Mouse (Mus musculus): ENCODE results near the gene Grid2. TPM values are rescaled to one million over a fixed set of nuclear protein-coding genes. Genes with fewer than 3 reads are reported as not detected.

Gene Grid2
- polyA plus RNA-seq, 1 experiment from 2014 or later: 2.2 TPM

DNA sequence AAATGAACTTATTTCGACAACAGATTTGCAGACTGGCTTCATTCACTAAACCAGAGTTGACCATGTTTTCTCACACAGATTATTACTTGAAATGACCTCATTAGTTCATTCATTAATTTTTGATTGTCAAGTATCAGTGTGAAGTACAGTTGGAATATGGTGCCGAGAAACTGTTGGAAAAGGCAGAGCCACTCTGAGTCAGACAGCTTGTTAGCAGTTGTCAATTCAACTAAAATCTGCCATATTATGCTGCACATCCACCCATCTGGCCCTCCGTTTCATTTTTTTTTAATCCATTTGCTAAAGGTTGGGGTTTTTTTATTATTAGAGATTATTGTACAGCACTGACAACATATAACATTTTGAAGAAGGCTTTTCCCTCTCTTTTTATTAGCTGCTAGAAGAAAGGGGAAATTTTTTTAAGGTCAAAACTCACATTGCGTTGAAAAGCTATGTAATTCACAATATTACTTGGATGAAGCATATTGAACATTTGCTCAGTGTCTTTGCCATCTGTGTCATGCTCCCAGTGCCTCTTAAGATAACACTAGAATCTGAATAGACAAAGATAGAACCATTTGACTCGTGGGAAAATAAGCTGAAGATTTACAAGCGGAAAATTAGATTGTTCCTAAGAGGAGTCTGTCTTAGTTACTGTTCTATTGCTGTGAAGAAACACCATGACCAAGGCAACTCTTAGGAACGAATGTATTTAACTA is 1333.0 kb downstream of the Grid2 start:
- no peak overlapping the region for H3K9ac ChIP-seq
- 86% methylated on average over 7 of the region's 7 CpGs for WGBS
- H3K27me3 ChIP-seq: no peaks in the 10 kb centered on the region
- no peak overlapping the region for H3K4me2 ChIP-seq (replicated peaks)
- H3K27ac ChIP-seq: no peak overlapping the region
- H3K4me1 ChIP-seq: no peaks in the 10 kb centered on the region
- H3K36me3 ChIP-seq: no peaks in the 10 kb centered on the region
- no peak overlapping the region for H3K4me3 ChIP-seq
- H3K9me3 ChIP-seq: no peaks in the 10 kb centered on the region
- no peak for ATAC-seq (ENCODE audit: low FRiP score, low read depth)

DNA sequence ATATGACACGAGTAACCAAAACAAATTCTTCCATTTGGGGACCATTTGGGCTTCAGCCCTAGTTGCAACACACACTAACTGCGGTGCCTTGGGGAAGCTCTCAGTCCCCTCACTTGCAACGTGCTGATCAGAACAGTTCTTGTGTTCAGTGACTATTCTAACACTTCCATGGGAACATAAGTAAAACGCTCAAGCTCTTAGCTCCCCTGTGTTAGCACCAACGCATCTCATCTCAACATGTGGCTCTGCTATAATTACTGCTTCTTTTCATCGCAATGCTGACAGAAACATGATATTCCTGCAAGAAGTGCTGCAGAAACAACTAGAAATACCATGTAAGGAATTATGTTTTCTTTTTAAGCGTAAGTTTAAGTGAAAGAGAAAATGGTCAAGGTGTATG is 1340.6 kb downstream of the Grid2 start:
- H3K36me3 ChIP-seq: no peaks in the 10 kb centered on the region
- H3K4me1 ChIP-seq: no peaks in the 10 kb centered on the region
- no peak for ATAC-seq (ENCODE audit: low FRiP score, low read depth)
- no peak overlapping the region for H3K9ac ChIP-seq
- no peaks in the 10 kb centered on the region for H3K27me3 ChIP-seq
- no peak overlapping the region for H3K27ac ChIP-seq
- 58% methylated on average over 7 of the region's 7 CpGs for WGBS
- H3K9me3 ChIP-seq: no peaks in the 10 kb centered on the region
- H3K4me3 ChIP-seq: no peak overlapping the region
- H3K4me2 ChIP-seq (replicated peaks): no peak overlapping the region

DNA sequence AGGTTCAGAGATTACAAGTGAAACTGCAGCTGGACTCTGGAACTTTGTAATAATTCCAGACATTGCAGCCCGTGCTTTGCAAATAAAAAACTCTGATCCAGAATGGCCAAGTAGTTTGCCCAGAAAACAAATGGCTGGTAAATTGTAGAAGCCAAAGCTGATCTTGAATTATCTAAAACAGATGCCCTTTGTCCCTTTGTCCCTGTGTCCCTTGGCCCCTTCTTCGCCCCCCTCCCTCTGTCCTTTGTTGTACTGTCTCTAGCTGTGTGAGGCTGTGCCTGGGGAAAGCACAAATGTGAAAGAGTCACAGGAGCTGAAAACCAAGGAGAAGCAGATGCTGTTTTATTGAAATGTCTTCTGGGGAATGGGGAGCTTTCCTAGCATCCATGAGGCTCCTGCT is 1341.2 kb downstream of the Grid2 start:
- Histone ChIP-seq H3K27me3 (no peaks in the 10 kb centered on the region), H3K36me3 (no peaks in the 10 kb centered on the region), H3K9ac (no peak overlapping the region), H3K4me3 (no peak overlapping the region), H3K27ac (no peak overlapping the region), H3K9me3 (no peaks in the 10 kb centered on the region), H3K4me2 (replicated peaks) (no peak overlapping the region), H3K4me1 (no peaks in the 10 kb centered on the region)
- no peak for ATAC-seq (ENCODE audit: low FRiP score, low read depth)
- 59% methylated on average over 2 of the region's 2 CpGs for WGBS

DNA sequence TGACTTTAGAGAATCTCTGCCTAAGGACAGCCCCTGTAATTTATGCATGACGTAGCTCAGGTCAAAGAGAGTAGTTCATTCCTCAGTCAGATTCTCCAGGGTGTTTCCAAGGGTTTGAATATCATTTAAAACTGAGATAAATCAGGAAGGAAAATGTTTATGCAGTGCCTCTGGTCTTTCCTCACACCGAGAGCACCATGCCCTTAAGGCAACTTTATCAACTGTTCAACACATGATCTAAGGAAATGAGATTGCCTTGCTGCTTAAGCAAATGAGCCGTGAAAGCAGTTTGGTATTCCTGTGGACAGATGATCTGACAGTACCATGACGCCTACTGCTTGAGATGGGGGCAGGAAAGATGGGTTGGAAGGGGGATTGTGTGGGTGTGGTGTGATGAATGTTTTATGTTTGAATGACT is 1342.5 kb downstream of the Grid2 start:
- Histone ChIP-seq H3K4me1 (no peaks in the 10 kb centered on the region), H3K4me2 (replicated peaks) (no peak overlapping the region), H3K9ac (no peak overlapping the region), H3K36me3 (no peaks in the 10 kb centered on the region), H3K27me3 (no peaks in the 10 kb centered on the region), H3K9me3 (no peaks in the 10 kb centered on the region), H3K27ac (no peak overlapping the region), H3K4me3 (no peak overlapping the region)
- no peak for ATAC-seq (ENCODE audit: low FRiP score, low read depth)
- 45% methylated on average over 4 of the region's 4 CpGs for WGBS

DNA sequence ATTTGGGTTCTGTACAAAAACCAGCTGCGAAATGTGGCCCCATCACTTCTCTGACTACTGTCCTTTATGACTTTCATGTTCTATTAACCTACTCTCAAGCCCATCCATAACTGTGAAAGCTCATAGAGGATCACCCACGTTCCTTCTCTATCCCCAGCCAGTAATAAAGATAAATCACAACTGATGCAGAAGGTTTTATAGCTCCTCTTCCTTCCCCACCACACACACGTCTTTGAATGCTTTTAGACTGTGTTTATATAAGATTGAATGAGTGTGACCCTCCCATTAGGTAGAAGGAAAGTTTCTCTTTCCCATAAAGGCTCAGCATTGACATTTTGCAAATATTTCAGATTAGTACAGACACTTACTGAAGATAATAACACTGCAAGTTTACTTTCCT is 1350.1 kb downstream of the Grid2 start:
- no peak overlapping the region for H3K4me2 ChIP-seq (replicated peaks)
- 35% methylated on average over 3 of the region's 3 CpGs for WGBS
- ATAC-seq (ENCODE audit: low FRiP score, low read depth): no peak
- no peaks in the 10 kb centered on the region for H3K4me1 ChIP-seq
- no peak overlapping the region for H3K9ac ChIP-seq
- H3K9me3 ChIP-seq: no peaks in the 10 kb centered on the region
- H3K27me3 ChIP-seq: no peaks in the 10 kb centered on the region
- no peak overlapping the region for H3K27ac ChIP-seq
- no peak overlapping the region for H3K4me3 ChIP-seq
- no peaks in the 10 kb centered on the region for H3K36me3 ChIP-seq

DNA sequence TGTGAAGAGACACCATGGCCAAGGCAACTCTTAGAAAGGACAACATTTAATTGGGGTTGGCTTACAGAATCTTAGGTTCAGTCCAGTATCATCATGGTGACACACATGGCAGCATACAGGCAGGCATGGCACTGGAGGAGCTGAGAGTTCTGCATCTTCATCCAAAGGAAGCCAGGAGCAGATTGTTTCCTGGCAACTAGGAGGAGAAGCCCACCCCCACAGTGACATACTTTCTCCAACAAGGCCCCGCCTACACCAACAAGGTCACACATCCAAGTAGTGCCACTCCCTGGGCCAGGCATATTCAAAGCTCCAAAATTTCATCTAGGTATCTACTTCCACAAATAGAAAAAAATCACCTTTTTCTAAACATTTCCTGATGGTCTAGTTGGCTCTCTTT is 1351.4 kb downstream of the Grid2 start:
- Histone ChIP-seq H3K27me3 (no peaks in the 10 kb centered on the region), H3K4me1 (no peaks in the 10 kb centered on the region), H3K36me3 (no peaks in the 10 kb centered on the region), H3K4me2 (replicated peaks) (no peak overlapping the region), H3K9me3 (no peaks in the 10 kb centered on the region), H3K9ac (no peak overlapping the region), H3K4me3 (no peak overlapping the region), H3K27ac (no peak overlapping the region)
- no peak for ATAC-seq (ENCODE audit: low FRiP score, low read depth)
- WGBS: 79% methylated on average over 1 of the region's 1 CpGs

DNA sequence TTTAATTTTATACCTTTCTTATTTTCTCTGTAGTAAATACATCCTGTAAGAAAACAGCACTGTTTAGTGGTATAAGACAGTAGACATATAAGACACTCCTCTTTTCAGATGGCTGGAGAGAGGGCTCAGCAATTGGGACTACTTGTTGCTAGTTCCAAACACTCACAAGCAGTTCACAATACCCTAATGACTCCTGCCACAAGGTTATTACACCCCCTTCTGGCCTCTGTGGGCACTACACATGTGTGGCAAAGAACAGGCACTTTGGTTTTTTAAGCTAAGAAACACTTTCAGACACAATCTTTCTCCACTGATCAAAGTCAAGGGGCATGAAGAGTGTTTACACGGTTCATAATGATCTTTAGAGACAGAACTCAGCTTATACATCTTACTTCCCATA is 1352.3 kb downstream of the Grid2 start:
- Histone ChIP-seq H3K36me3 (no peaks in the 10 kb centered on the region), H3K4me1 (no peaks in the 10 kb centered on the region), H3K4me3 (no peak overlapping the region), H3K4me2 (replicated peaks) (no peak overlapping the region), H3K9ac (no peak overlapping the region), H3K27ac (no peak overlapping the region), H3K27me3 (no peaks in the 10 kb centered on the region), H3K9me3 (no peaks in the 10 kb centered on the region)
- ATAC-seq (ENCODE audit: low FRiP score, low read depth): no peak
- WGBS: 13% methylated on average over 1 of the region's 1 CpGs

DNA sequence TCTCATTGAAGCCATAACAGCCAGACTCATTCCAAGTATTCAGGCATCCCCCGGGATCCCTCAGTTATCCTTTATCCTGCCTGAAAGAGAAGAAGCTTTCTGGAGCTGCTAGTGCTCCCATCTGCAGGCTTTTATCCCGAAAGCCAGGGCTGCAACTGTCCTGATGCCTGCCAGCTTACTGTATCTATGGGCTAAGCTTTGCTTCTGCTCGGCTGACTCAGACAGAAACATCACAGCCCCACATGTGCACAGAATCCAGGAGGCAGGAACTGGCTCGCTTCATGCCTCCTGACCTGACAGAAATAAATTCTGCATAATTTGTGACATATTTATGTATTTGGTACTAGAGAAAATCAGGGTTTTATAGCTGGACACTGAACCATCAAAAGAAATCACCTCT is 1361.2 kb downstream of the Grid2 start:
- Histone ChIP-seq H3K4me2 (replicated peaks) (no peak overlapping the region), H3K27me3 (no peaks in the 10 kb centered on the region), H3K36me3 (no peaks in the 10 kb centered on the region), H3K27ac (no peak overlapping the region), H3K4me1 (no peaks in the 10 kb centered on the region), H3K9ac (no peak overlapping the region), H3K9me3 (no peaks in the 10 kb centered on the region), H3K4me3 (no peak overlapping the region)
- ATAC-seq (ENCODE audit: low FRiP score, low read depth): no peak
- WGBS: 47% methylated on average over 4 of the region's 4 CpGs

DNA sequence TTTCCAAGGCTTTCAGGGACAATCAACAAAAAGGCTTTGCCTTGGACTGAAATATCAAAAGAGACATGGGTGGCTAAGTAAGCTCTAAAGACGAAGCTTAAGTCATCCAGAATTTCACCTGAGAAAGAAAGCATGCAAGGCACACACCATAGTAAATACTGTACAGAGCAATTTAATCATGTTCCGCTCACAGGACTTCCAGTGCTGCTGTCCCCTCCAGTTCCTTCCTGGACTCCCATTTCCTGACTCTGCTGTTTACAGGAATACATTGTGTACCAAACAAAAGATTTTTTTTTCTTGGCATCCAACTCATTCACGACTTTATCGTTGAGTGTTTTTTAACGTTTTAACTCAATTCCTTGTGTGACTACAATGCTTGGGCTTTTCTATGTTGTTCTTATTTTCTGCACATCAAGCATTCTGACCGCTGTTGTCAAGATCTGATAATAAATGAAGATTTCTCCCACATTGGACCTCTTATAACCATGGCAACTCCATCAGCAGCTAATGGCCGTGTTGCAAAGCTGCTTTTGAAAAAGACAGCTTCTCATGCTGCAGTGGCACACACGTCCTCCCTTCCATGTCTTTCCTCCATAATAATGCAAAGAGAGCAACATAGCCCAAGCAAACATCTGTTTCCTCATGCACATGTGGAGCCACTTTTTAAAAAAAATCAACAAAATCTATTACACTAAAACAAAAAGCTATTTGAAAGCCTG is 1361.9 kb downstream of the Grid2 start:
- Histone ChIP-seq H3K4me3 (no peak overlapping the region), H3K9ac (no peak overlapping the region), H3K27ac (no peak overlapping the region), H3K9me3 (no peaks in the 10 kb centered on the region), H3K27me3 (no peaks in the 10 kb centered on the region), H3K36me3 (no peaks in the 10 kb centered on the region), H3K4me1 (no peaks in the 10 kb centered on the region), H3K4me2 (replicated peaks) (no peak overlapping the region)
- 75% methylated on average over 8 of the region's 8 CpGs for WGBS
- ATAC-seq (ENCODE audit: low FRiP score, low read depth): no peak

DNA sequence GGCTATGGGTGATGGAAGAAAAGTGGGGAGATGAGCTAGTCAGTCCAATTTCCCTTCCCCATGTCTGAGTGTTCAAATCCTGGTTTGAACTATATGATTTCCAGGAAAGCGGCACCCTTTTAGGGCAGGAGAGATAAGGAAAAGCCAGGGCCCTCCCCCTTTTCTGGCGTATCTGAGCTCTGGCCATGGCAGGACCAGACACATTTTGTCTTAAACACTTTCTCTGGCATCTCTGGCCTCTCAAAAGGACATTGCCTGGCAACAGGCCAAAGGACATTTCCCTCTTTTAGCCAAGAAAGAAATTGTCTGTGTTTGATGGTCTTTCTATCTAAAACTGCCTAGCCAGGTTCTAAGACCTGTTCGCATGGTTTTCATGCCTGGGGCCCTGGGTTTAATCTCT is 1367.7 kb downstream of the Grid2 start:
- Histone ChIP-seq H3K4me2 (replicated peaks) (no peak overlapping the region), H3K27ac (no peak overlapping the region), H3K27me3 (no peaks in the 10 kb centered on the region), H3K9me3 (no peaks in the 10 kb centered on the region), H3K36me3 (no peaks in the 10 kb centered on the region), H3K4me3 (no peak overlapping the region), H3K9ac (no peak overlapping the region), H3K4me1 (no peaks in the 10 kb centered on the region)
- ATAC-seq (ENCODE audit: low FRiP score, low read depth): no peak
- WGBS: 39% methylated on average over 3 of the region's 3 CpGs

DNA sequence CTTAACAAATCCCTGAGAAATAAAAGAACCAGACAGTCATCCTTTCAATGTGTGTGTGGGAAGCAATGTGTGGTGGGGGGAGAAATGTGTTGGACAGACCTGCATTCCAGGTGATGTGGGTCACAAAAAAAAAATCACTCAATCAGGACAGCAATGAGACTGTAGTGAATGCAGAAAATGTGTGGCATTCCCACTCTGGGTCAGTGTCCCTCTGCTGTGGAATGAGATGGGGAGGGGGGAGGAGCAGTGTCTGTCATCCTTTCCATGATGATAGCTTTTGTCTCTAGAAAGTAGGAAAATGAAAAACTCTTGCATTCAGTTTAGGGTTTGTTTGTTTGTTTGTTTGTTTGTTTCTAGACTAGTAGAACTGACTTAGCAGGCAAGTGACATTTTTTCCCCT is 1392.0 kb downstream of the Grid2 start:
- Histone ChIP-seq H3K9ac (no peak overlapping the region), H3K4me3 (no peak overlapping the region), H3K9me3 (no peaks in the 10 kb centered on the region), H3K4me1 (peaks cover 6% of the 10 kb centered on the region; the same call in 1 of the 2 replicates), H3K27ac (no peak overlapping the region), H3K27me3 (0 out of 2 replicates have a peak, but pooled peaks cover 6% of the 10 kb centered on the region), H3K4me2 (replicated peaks) (no peak overlapping the region), H3K36me3 (no peaks in the 10 kb centered on the region)
- no peak for ATAC-seq (ENCODE audit: low FRiP score, low read depth)

DNA sequence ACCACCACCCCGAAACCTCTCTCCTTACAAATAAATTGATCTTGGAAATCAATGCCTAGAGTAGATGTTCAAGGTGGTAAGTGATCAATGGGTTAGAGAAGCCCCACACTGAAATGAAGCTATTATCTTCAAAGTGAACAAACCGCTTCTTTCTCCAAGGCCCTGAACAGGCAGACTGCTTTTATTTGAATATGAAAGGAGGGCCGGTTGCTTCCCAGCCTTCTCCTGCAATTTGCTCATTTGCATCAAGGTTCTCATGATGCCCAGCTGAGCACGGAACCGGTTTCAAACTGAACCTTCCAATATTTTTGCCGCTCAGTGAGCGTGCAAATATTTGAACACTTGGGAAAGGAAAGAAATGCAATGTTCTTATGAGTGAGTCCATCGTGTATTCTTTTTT is 1392.5 kb downstream of the Grid2 start:
- peaks cover 6% of the 10 kb centered on the region; the same call in 1 of the 2 replicates for H3K4me1 ChIP-seq
- H3K9me3 ChIP-seq: no peaks in the 10 kb centered on the region
- no peak overlapping the region for H3K4me3 ChIP-seq
- no peak overlapping the region for H3K9ac ChIP-seq
- no peaks in the 10 kb centered on the region for H3K36me3 ChIP-seq
- H3K27ac ChIP-seq: no peak overlapping the region
- 58% methylated on average over 8 of the region's 8 CpGs for WGBS
- 0 out of 2 replicates have a peak, but pooled peaks cover 6% of the 10 kb centered on the region for H3K27me3 ChIP-seq
- H3K4me2 ChIP-seq (replicated peaks): no peak overlapping the region
- no peak for ATAC-seq (ENCODE audit: low FRiP score, low read depth)
